Mouse (Mus musculus): ENCODE results near the gene Slc43a1. TPM values are rescaled to one million over a fixed set of nuclear protein-coding genes. Genes with fewer than 3 reads are reported as not detected.

Gene Slc43a1
- total RNA-seq, 1 experiment = 30.2 TPM

DNA sequence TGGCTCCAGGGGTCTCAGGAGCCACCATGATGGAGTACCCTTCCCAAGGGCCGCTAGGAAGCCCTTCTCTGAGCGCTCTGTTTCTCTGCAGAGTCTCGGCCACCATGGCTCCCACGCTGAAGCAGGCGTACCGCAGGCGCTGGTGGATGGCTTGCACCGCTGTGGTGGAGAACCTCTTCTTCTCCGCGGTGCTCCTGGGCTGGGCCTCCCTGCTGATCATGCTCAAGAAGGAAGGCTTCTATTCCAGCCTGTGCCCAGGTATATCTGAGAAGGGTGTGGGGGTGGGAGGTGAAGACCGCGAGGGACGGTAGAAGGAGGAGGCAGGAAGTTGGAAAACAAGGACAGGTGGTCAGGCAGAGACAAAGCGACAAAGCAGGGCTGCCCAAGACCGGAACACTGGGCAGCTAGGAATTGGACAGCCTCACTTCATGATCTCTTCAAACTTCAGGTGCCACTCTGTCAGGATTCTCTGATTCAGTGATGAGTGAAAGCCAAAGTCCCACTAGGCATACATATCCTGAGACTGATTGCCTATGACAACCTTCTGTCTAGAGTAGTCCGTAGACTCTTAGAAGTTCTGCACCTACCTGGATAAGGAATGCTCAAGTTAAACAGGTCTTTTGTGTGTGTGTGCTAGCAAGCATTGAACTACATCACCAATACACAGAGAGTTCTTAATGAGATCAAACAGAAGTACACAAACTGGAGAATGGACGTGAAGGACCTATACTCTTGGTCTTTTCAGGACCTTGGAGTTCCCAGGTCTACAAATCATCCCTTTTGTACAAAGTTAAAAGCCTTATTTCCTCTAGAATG lies 2.3 kb downstream of the Slc43a1 start:
- H3K4me3 ChIP-seq (ENCODE audit: insufficient read depth in 1 of 2, low read depth in 1 of 2, low read length in 2 of 2, poor library complexity in 1 of 2, severe bottlenecking in 1 of 2) = peak overlapping the region; percentile 78 to 87
- no peak for TF ChIP-seq CHD2 (IDR thresholded peaks at IDR 0.05; ENCODE audit: low read depth, low read length)
- no peak for TF ChIP-seq ZC3H11A (IDR thresholded peaks at IDR 0.05; ENCODE audit: borderline replicate concordance, low read depth, low read length)
- no peak for TF ChIP-seq HCFC1 (IDR thresholded peaks at IDR 0.05; ENCODE audit: borderline replicate concordance, insufficient read depth, low read length)
- no peak for TF ChIP-seq MAFK (IDR thresholded peaks at IDR 0.05; ENCODE audit: insufficient read depth, low read depth, low read length)
- no peak for TF ChIP-seq ZNF384 (IDR thresholded peaks at IDR 0.05; ENCODE audit: low read depth, low read length)
- H3K36me3 ChIP-seq (ENCODE audit: control insufficient read depth, insufficient read depth, low read length, poor library complexity, severe bottlenecking) = no peaks in the 10 kb centered on the region
- no peaks in the 10 kb centered on the region for H3K9me3 ChIP-seq (ENCODE audit: control insufficient read depth, insufficient read depth, low read depth, low read length)
- no peak for DNase-seq (ENCODE audit: low read depth, low spot score)
- in situ Hi-C loops (cut with MboI; ENCODE audit: low sequenced_read_pairs in 2 of 2, unreplicated experiment in 2 of 2) = no loop called here
- no peak overlapping the region for H3K27ac ChIP-seq (ENCODE audit: insufficient read depth, low read depth, low read length, poor library complexity, severe bottlenecking)
- peak overlapping the region; percentile 81 for H3K9ac ChIP-seq (ENCODE audit: insufficient read depth, low read depth, low read length, poor library complexity, severe bottlenecking)
- H3K4me1 ChIP-seq (ENCODE audit: control insufficient read depth in 2 of 2, insufficient read depth in 2 of 2, low read length in 2 of 2, poor library complexity in 1 of 2) = peaks cover 18 to 19% of the 10 kb centered on the region in 2 experiments; a peak in 3 of 4 replicates

DNA sequence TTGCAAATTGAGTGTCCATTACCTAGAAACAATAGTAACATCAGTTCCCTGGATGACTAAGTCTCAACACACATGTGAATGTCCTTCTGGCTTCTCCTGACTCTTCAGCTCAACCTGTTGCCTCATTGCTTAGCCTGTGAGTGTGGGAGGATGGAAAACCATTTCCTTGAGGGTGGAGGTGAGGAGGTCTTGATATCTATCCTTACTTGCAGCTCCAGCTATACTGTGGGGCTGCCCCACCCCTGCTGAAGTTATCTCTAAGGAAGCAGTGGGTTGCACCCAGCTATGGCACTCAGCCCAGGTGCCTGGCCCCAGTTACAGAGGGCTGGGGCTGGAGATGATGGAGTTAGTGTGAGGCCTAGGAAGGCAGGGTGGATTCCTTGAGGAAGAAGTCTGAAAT lies 3.3 kb downstream of the Slc43a1 start:
- DNase-seq (ENCODE audit: low read depth, low spot score) = no peak
- H3K36me3 ChIP-seq (ENCODE audit: control insufficient read depth, insufficient read depth, low read length, poor library complexity, severe bottlenecking) = no peaks in the 10 kb centered on the region
- no peak overlapping the region for H3K9ac ChIP-seq (ENCODE audit: insufficient read depth, low read depth, low read length, poor library complexity, severe bottlenecking)
- no peak overlapping the region for H3K27ac ChIP-seq (ENCODE audit: insufficient read depth, low read depth, low read length, poor library complexity, severe bottlenecking)
- H3K9me3 ChIP-seq (ENCODE audit: control insufficient read depth, insufficient read depth, low read depth, low read length) = no peaks in the 10 kb centered on the region
- no peak overlapping the region for H3K4me3 ChIP-seq (ENCODE audit: insufficient read depth in 1 of 2, low read depth in 1 of 2, low read length in 2 of 2, poor library complexity in 1 of 2, severe bottlenecking in 1 of 2)
- in situ Hi-C loops (cut with MboI; ENCODE audit: low sequenced_read_pairs in 2 of 2, unreplicated experiment in 2 of 2) = no loop called here
- H3K4me1 ChIP-seq (ENCODE audit: control insufficient read depth in 2 of 2, insufficient read depth in 2 of 2, low read length in 2 of 2, poor library complexity in 1 of 2) = peaks cover 15 to 18% of the 10 kb centered on the region in 2 experiments; a peak in 3 of 4 replicates
- TF ChIP-seq ZNF384 (IDR thresholded peaks at IDR 0.05; ENCODE audit: low read depth, low read length) (no peak), CHD2 (IDR thresholded peaks at IDR 0.05; ENCODE audit: low read depth, low read length) (no peak), HCFC1 (IDR thresholded peaks at IDR 0.05; ENCODE audit: borderline replicate concordance, insufficient read depth, low read length) (no peak), MAFK (IDR thresholded peaks at IDR 0.05; ENCODE audit: insufficient read depth, low read depth, low read length) (no peak), ZC3H11A (IDR thresholded peaks at IDR 0.05; ENCODE audit: borderline replicate concordance, low read depth, low read length) (no peak)

DNA sequence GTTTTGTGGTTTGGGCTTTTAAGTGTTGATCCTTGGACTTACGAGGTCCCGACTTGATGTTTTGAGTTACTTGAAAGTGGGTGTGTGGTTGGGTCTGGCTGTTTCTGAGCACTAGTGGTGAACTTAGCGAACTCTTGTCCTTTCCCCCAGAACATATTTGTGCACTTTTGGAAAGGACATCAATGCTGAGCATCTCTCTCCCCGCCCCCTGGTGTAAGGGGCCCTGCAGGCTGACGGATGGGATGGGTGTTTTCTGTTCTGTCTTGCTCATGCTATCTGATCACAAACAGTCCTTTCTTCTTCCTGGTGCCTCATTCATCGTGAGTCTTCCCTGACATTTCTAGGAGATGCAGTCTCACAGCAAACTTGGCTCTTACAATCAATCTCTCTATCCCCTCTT lies 5.0 kb downstream of the Slc43a1 start:
- H3K36me3 ChIP-seq (ENCODE audit: control insufficient read depth, insufficient read depth, low read length, poor library complexity, severe bottlenecking) = no peaks in the 10 kb centered on the region
- peaks cover 3 to 4% of the 10 kb centered on the region in 2 experiments; a peak in 3 of 4 replicates for H3K4me1 ChIP-seq (ENCODE audit: control insufficient read depth in 2 of 2, insufficient read depth in 2 of 2, low read length in 2 of 2, poor library complexity in 1 of 2)
- in situ Hi-C loops (cut with MboI; ENCODE audit: low sequenced_read_pairs in 2 of 2, unreplicated experiment in 2 of 2) = no loop called here
- H3K27ac ChIP-seq (ENCODE audit: insufficient read depth, low read depth, low read length, poor library complexity, severe bottlenecking) = no peak overlapping the region
- no peak for DNase-seq (ENCODE audit: low read depth, low spot score)
- TF ChIP-seq ZNF384 (IDR thresholded peaks at IDR 0.05; ENCODE audit: low read depth, low read length) (no peak), MAFK (IDR thresholded peaks at IDR 0.05; ENCODE audit: insufficient read depth, low read depth, low read length) (no peak), CHD2 (IDR thresholded peaks at IDR 0.05; ENCODE audit: low read depth, low read length) (no peak), HCFC1 (IDR thresholded peaks at IDR 0.05; ENCODE audit: borderline replicate concordance, insufficient read depth, low read length) (no peak), ZC3H11A (IDR thresholded peaks at IDR 0.05; ENCODE audit: borderline replicate concordance, low read depth, low read length) (no peak)
- no peak overlapping the region for H3K4me3 ChIP-seq (ENCODE audit: insufficient read depth in 1 of 2, low read depth in 1 of 2, low read length in 2 of 2, poor library complexity in 1 of 2, severe bottlenecking in 1 of 2)
- no peaks in the 10 kb centered on the region for H3K9me3 ChIP-seq (ENCODE audit: control insufficient read depth, insufficient read depth, low read depth, low read length)
- H3K9ac ChIP-seq (ENCODE audit: insufficient read depth, low read depth, low read length, poor library complexity, severe bottlenecking) = no peak overlapping the region

DNA sequence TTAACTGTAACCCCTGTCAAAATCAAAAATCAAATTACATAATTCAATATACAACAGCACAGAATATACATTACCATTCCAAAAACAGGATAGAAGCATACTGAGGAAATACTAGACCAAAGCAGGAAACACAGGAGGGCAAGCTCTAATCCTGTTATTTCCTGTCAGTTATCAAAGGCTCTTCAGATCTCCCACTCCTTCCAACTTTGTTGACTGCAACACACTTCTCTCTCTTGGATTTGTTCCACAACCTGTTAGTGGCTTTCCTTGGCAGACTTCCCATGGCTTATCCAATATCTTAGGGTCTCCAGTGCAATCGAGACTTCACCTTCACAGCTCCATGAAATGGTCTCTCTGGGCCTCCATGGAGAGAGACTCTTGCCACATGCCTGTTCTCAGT lies 6.6 kb downstream of the Slc43a1 start:
- Histone ChIP-seq H3K9me3 (ENCODE audit: control insufficient read depth, insufficient read depth, low read depth, low read length) (no peaks in the 10 kb centered on the region), H3K36me3 (ENCODE audit: control insufficient read depth, insufficient read depth, low read length, poor library complexity, severe bottlenecking) (no peaks in the 10 kb centered on the region; the same call in 1 of the 2 replicates), H3K9ac (ENCODE audit: insufficient read depth, low read depth, low read length, poor library complexity, severe bottlenecking) (no peak overlapping the region), H3K27ac (ENCODE audit: insufficient read depth, low read depth, low read length, poor library complexity, severe bottlenecking) (no peak overlapping the region), H3K4me3 (ENCODE audit: insufficient read depth in 1 of 2, low read depth in 1 of 2, low read length in 2 of 2, poor library complexity in 1 of 2, severe bottlenecking in 1 of 2) (no peak overlapping the region), H3K4me1 (ENCODE audit: control insufficient read depth in 2 of 2, insufficient read depth in 2 of 2, low read length in 2 of 2, poor library complexity in 1 of 2) (peaks cover 0 to 4% of the 10 kb centered on the region in 2 experiments; a peak in 1 of 4 replicates)
- TF ChIP-seq MAFK (IDR thresholded peaks at IDR 0.05; ENCODE audit: insufficient read depth, low read depth, low read length) (no peak), ZC3H11A (IDR thresholded peaks at IDR 0.05; ENCODE audit: borderline replicate concordance, low read depth, low read length) (no peak), HCFC1 (IDR thresholded peaks at IDR 0.05; ENCODE audit: borderline replicate concordance, insufficient read depth, low read length) (no peak), CHD2 (IDR thresholded peaks at IDR 0.05; ENCODE audit: low read depth, low read length) (no peak), ZNF384 (IDR thresholded peaks at IDR 0.05; ENCODE audit: low read depth, low read length) (no peak)
- in situ Hi-C loops (cut with MboI; ENCODE audit: low sequenced_read_pairs in 2 of 2, unreplicated experiment in 2 of 2) = no loop called here
- no peak for DNase-seq (ENCODE audit: low read depth, low spot score)

All from ES-E14 (cell line).